Mouse (Mus musculus) G1E (cell line): ENCODE measurements around the gene Atp11a.

ENCODE experiments used
- CTCF ChIP-seq: IDR thresholded peaks from 2 replicates; pipeline ENCODE4 v1.5.1; 2012; ENCODE audit warnings: low read depth, low read length, inconsistent platforms, mixed read lengths
- GATA1 ChIP-seq: IDR thresholded peaks from 2 replicates; pipeline ENCODE4 v1.6.1; 2012; ENCODE audit warnings: borderline replicate concordance, low read length, inconsistent platforms, mixed read lengths

DNA sequence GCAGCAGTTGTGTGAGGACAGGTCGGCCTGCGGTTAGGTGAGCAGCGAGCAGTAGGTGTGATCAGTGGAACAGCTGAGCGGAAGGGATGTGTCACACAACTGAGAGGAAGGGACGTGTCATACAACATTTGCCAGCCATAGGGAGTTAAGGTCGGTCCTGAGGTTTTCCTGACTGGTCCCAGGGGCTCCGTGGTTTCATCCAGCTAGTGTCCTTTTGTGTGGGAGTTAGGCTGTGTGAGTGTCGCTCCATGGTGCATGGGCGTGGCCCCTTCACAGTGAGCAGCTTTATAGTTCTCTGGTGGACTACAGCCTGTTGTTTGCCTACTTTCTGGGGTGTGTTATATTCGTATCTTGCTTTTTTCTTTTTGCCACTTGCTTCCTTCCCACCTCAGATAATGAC, 94.4 kb downstream of the Atp11a start:
- TF ChIP-seq CTCF = no peak
- TF ChIP-seq GATA1 = no peak
